Mouse (Mus musculus) midbrain, embryonic 13.5 days (tissue): ENCODE measurements around the gene Sort1. TPM values are rescaled to one million over a fixed set of nuclear protein-coding genes. Genes with fewer than 3 reads are reported as not detected.
A peak's percentile ranks its signal among the peaks of the same experiment; 100 is the strongest.

Experiments used
- ATAC-seq: fragments of 200-750 bp; cut with Nextera tagmentation; 2 replicates; pipeline ENCODE4 v1.8.0; 2017; ENCODE audit warnings: mild to moderate bottlenecking, moderate TSS enrichment, moderate library complexity
- H3K27ac ChIP-seq: fragments of 300-500 bp; sonication (generic); 2 replicates; pipeline ENCODE4 v1.5.1; 2015; ENCODE audit warnings: inconsistent platforms, mild to moderate bottlenecking, moderate library complexity
- H3K27me3 ChIP-seq: fragments of 300-500 bp; sonication (generic); 2 replicates; pipeline ENCODE4 v1.6.1; 2015; ENCODE audit warnings: mild to moderate bottlenecking, inconsistent platforms
- H3K36me3 ChIP-seq: fragments of 300-500 bp; sonication (generic); 2 replicates; pipeline ENCODE4 v1.6.1; 2015; ENCODE audit warnings: mild to moderate bottlenecking, inconsistent platforms
- H3K4me1 ChIP-seq: fragments of 300-500 bp; sonication (generic); replicated peaks from 2 replicates; pipeline ENCODE4 v1.6.1; 2015; ENCODE audit warnings: inconsistent platforms
- H3K4me2 ChIP-seq: fragments of 300-500 bp; sonication (generic); replicated peaks from 2 replicates; pipeline ENCODE4 v1.6.1; 2015; ENCODE audit warnings: moderate library complexity, mild to moderate bottlenecking, inconsistent platforms
- H3K4me3 ChIP-seq: fragments of 300-500 bp; sonication (generic); replicated peaks from 2 replicates; pipeline ENCODE4 v1.5.1; 2015; ENCODE audit warnings: mild to moderate bottlenecking, inconsistent platforms
- H3K9ac ChIP-seq: fragments of 300-500 bp; sonication (generic); replicated peaks from 2 replicates; pipeline ENCODE4 v1.6.1; 2015; ENCODE audit warnings: mild to moderate bottlenecking, inconsistent platforms
- H3K9me3 ChIP-seq: fragments of 300-500 bp; sonication (generic); 2 replicates; pipeline ENCODE4 v1.6.1; 2016; ENCODE audit warnings: mild to moderate bottlenecking, inconsistent platforms
- WGBS: fragments of 180-500 bp; shearing (Covaris S2); methylation state at CpG from one replicate; pipeline ENCODE4 v1.1.7; 2015; 5-methylcytosine and 5-hydroxymethylcytosine counted together
- polyA plus RNA-seq: library from polyadenylated mRNA; unstranded; fragments of >200 nt; fragmentation: Nextera tagmentation; extraction: Ambion mirVana; gene quantifications from 2 replicates; pipeline ENCODE4 v1.2.1, GENCODE M21; 2015

The Sort1 gene
- polyA plus RNA-seq, 1 experiment from 2014 or later, result 18.3 TPM

DNA sequence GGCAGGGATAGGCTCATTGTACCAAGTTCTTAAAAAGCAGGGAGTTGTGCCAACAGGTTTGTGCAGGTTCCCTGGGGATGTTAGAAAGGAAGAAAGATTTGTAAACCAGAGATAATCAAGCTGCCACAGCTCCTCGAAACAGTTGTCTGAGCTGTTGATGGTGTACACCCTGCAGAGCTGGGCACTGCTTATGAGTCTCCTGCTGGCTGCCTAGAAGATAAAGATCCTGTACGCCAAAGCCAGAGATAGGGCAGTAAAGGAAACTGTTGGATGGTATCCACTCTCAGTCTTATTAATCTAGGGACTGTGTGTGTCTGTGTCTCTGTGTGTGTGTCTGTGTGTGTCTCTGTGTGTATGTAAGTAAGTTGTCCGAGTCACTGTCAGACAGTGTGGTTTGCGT is 37.8 kb downstream of the Sort1 start:
- no peak overlapping the region for H3K9ac ChIP-seq
- no peak overlapping the region for H3K4me3 ChIP-seq
- 0 out of 2 replicates have a peak, but pooled peaks cover 3% of the 10 kb centered on the region for H3K4me1 ChIP-seq
- H3K27ac ChIP-seq, result no peak overlapping the region
- H3K27me3 ChIP-seq, result no peaks in the 10 kb centered on the region
- no peak for ATAC-seq
- 80% methylated on average over 4 of the region's 4 CpGs for WGBS
- peaks cover 33% of the 10 kb centered on the region for H3K36me3 ChIP-seq
- no peaks in the 10 kb centered on the region for H3K9me3 ChIP-seq
- H3K4me2 ChIP-seq, result no peak overlapping the region

DNA sequence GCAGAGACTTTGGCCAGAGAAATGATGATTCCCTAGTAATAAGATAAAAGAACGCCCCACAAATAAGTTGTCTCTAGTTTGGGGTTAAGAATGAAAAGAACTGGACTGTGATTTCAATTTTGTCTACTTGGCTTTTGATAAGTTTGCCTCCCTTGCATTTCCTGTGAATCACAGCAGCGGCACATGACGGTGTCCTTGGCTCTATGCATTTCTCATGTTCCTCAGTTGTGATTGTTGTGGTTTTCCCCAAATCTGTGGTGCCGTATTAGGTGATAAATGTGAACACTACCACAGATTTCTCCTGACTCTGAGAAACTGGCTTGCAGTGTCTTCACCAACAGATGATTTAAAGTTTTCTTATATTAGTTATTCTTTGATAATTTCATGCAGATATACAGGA is 38.3 kb downstream of the Sort1 start:
- 94% methylated on average over 4 of the region's 4 CpGs for WGBS
- ATAC-seq, result no peak

DNA sequence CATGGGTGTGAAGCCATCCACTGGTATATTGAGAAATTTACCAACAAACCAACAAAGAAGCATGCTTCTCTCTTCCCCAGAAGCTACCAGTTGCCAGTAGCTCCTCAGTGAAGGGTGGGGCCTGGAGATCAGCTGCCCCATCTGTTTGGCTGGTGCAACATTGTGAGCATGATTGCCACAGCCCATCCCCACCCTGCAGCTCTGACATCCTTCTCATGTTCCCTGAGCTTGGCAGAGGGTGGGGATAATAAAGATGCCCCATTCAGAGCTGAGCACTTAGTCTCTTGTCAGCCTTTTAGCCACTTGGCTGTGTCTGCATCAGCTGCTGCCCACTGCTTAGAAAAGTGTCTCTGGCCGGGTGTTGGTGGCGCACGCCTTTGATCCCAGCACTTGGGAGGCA is 39.1 kb downstream of the Sort1 start:
- WGBS, result 86% methylated on average over 3 of the region's 3 CpGs
- peaks cover 45% of the 10 kb centered on the region for H3K36me3 ChIP-seq
- no peak for ATAC-seq
- H3K4me3 ChIP-seq, result no peak overlapping the region
- H3K9me3 ChIP-seq, result no peaks in the 10 kb centered on the region
- 0 out of 2 replicates have a peak, but pooled peaks cover 3% of the 10 kb centered on the region for H3K4me1 ChIP-seq
- H3K4me2 ChIP-seq, result no peak overlapping the region
- H3K27me3 ChIP-seq, result no peaks in the 10 kb centered on the region
- H3K27ac ChIP-seq, result no peak overlapping the region
- no peak overlapping the region for H3K9ac ChIP-seq

More for the DNA sequence above, 38.3 kb downstream of the Sort1 start:
- Histone ChIP-seq H3K4me3 (no peak overlapping the region), H3K27ac (no peak overlapping the region), H3K4me2 (no peak overlapping the region), H3K9ac (no peak overlapping the region), H3K9me3 (no peaks in the 10 kb centered on the region), H3K27me3 (no peaks in the 10 kb centered on the region), H3K36me3 (peaks cover 36% of the 10 kb centered on the region), H3K4me1 (0 out of 2 replicates have a peak, but pooled peaks cover 3% of the 10 kb centered on the region)

DNA sequence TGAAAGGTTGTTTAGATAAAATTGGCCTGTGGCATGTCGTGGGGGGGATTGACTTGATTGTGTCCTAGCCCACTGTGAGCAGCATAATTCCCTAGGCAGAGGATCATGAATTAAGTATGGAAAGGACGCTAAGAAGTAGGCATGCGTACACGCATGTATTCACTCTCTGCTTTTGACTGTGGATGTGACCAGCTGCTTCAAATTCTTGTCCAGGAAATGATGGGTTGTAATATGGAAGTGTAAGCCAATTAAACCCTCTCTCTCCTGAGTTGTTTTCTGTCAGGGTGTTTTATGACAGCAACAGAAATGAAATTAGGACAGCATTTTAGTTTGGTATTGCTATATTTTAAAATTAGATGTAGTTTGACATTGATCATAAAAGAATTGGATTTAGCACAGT is 41.0 kb downstream of the Sort1 start:
- Histone ChIP-seq H3K4me2 (no peak overlapping the region), H3K4me3 (no peak overlapping the region), H3K36me3 (peaks cover 54% of the 10 kb centered on the region), H3K27ac (no peak overlapping the region), H3K27me3 (no peaks in the 10 kb centered on the region), H3K9me3 (no peaks in the 10 kb centered on the region), H3K9ac (no peak overlapping the region), H3K4me1 (0 out of 2 replicates have a peak, but pooled peaks cover 3% of the 10 kb centered on the region)
- no peak for ATAC-seq
- WGBS, result 85% methylated on average over 4 of the region's 4 CpGs

DNA sequence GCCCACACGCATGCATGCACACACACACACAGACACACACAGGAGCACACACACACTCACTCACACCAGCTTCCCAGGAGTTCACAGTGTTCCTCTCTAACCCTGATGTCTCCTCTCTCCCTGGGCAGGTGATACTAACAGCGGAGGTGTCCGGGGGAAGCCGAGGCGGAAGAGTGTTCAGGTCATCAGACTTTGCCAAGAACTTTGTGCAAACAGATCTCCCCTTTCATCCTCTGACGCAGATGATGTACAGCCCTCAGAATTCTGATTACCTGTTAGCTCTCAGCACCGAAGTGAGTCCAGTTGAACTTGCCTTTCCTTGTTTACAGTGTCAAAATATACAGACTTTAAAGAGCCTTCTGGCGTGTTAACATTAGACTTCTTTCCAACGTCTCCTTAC is 41.6 kb downstream of the Sort1 start:
- H3K4me1 ChIP-seq, result 0 out of 2 replicates have a peak, but pooled peaks cover 3% of the 10 kb centered on the region
- no peak for ATAC-seq
- no peak overlapping the region for H3K4me2 ChIP-seq
- H3K27ac ChIP-seq, result no peak overlapping the region
- peaks cover 58% of the 10 kb centered on the region for H3K36me3 ChIP-seq
- no peaks in the 10 kb centered on the region for H3K27me3 ChIP-seq
- H3K9me3 ChIP-seq, result no peaks in the 10 kb centered on the region
- 98% methylated on average over 9 of the region's 9 CpGs for WGBS
- no peak overlapping the region for H3K4me3 ChIP-seq
- H3K9ac ChIP-seq, result no peak overlapping the region

DNA sequence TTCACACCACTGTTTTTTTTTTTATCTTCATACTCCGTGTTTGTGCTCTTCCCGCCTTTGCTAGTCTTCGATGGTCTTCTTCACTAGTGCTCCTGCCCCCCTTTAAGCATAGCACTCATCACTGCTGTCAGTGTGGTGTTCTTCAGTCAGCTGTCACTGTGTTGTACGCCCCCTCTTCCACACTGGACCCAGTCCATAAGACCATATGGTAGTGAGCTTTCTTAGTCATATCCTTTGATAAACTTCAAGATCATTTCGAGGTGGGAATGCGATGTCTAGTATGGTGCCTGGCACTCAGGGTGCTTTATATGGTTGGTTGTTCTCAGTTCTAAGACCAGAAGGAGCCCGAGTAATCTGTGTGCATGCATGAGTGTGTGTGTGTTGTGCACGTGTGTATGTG is 43.4 kb downstream of the Sort1 start:
- no peak overlapping the region for H3K27ac ChIP-seq
- H3K36me3 ChIP-seq, result peaks cover 71% of the 10 kb centered on the region
- no peak for ATAC-seq

DNA sequence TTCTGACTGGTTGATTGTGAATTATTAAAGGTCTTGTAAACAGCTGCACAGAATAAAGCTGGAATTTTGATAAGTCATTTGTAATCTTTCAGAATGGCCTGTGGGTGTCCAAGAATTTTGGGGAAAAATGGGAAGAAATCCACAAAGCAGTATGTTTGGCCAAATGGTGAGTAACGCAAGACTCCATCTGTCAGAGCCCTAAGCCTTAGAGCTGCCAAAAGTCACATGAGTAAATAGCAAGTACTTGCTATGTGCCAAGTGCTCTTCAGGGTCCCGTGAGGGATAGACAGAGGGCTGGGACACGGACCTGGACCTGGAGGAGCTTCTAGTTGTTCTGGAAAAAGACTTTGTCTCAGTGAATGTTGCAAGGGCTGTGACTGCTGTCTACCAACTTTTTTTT is 44.0 kb downstream of the Sort1 start:
- Histone ChIP-seq H3K27ac (peak overlapping the region; percentile 71; the same call in 1 of the 2 replicates), H3K9me3 (no peaks in the 10 kb centered on the region), H3K36me3 (peaks cover 75% of the 10 kb centered on the region), H3K4me2 (no peak overlapping the region), H3K4me1 (no peaks in the 10 kb centered on the region), H3K4me3 (no peak overlapping the region), H3K9ac (no peak overlapping the region), H3K27me3 (no peaks in the 10 kb centered on the region)
- 82% methylated on average over 3 of the region's 3 CpGs for WGBS
- no peak for ATAC-seq

More for the DNA sequence above, 43.4 kb downstream of the Sort1 start:
- H3K4me2 ChIP-seq, result no peak overlapping the region
- WGBS, result 98% methylated on average over 8 of the region's 8 CpGs
- no peaks in the 10 kb centered on the region for H3K27me3 ChIP-seq
- H3K4me3 ChIP-seq, result no peak overlapping the region
- no peaks in the 10 kb centered on the region for H3K4me1 ChIP-seq
- H3K9me3 ChIP-seq, result no peaks in the 10 kb centered on the region
- no peak overlapping the region for H3K9ac ChIP-seq

DNA sequence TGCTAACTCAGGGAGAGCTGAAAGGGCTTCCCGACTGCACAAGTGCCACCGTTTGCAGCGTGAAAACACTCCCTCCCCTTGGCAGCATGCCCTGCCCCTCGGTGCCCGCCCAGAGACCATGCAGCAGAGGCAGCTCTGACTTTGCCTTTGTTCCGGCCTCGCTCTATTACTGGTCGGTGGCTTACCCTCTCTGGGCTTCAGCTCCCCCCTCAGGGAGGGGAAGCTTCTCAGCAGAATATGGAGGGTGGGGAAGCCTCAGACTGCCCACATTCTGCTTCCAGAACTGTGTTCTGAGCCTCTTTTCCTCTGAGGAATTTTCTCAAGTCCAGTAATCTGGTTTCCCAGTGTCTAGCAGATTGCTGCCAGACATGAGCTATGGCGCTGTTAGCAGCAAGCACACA is 44.6 kb downstream of the Sort1 start:
- Histone ChIP-seq H3K4me2 (no peak overlapping the region), H3K9me3 (no peaks in the 10 kb centered on the region), H3K27ac (peak overlapping the region; percentile 71; the same call in 1 of the 2 replicates), H3K4me3 (no peak overlapping the region), H3K9ac (no peak overlapping the region), H3K36me3 (peaks cover 78% of the 10 kb centered on the region), H3K4me1 (no peaks in the 10 kb centered on the region), H3K27me3 (no peaks in the 10 kb centered on the region)
- WGBS, result 69% methylated on average over 9 of the region's 9 CpGs
- ATAC-seq, result peak; percentile 63

DNA sequence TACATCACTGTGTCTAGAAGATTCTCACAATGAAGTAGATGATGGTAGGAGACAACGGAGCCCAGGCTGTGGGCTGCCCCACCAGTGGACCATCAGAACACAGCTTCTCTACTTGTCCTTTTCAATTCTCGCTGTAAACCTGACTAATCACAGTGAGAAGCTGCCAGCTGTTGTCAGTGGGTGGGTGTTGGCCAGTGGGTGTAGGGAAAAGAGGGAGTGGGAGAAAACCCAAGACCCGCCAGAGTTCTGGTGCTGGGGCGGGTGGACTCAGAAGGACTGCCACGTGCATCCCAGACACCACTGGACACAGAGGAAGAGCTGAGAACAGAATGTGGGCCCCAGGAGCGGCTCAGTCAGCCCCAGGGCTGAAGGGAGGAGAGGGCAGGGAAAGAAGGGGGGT is 46.9 kb downstream of the Sort1 start:
- H3K27ac ChIP-seq, result no peak overlapping the region
- H3K4me3 ChIP-seq, result no peak overlapping the region
- no peaks in the 10 kb centered on the region for H3K4me1 ChIP-seq
- WGBS, result 92% methylated on average over 6 of the region's 6 CpGs
- no peaks in the 10 kb centered on the region for H3K9me3 ChIP-seq
- ATAC-seq, result no peak
- no peaks in the 10 kb centered on the region for H3K27me3 ChIP-seq
- no peak overlapping the region for H3K9ac ChIP-seq
- H3K4me2 ChIP-seq, result no peak overlapping the region
- H3K36me3 ChIP-seq, result peaks cover 87% of the 10 kb centered on the region

DNA sequence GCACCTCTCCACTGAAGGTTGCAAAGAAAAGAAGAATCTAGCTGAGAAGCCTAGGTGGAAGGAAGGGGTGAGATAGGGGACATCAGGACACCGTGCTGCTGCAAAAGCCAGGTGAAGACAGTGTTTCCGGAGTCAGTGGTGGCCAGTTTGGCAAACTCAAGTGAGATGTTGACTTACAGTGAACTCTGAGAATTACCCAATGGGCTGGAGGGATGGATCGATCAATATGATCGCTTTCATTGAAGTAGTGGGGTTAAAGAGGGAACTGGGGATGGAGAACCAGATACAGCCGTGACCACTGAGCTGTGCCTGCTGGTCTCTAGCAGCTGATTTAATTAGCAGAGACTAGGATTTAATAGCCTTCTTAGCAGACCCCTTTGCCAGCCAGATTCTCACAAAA is 53.0 kb downstream of the Sort1 start:
- Histone ChIP-seq H3K9me3 (no peaks in the 10 kb centered on the region), H3K4me2 (no peak overlapping the region), H3K4me3 (no peak overlapping the region), H3K9ac (no peak overlapping the region), H3K27ac (no peak overlapping the region), H3K4me1 (no peaks in the 10 kb centered on the region), H3K27me3 (no peaks in the 10 kb centered on the region), H3K36me3 (peaks cover 98% of the 10 kb centered on the region)
- 91% methylated on average over 5 of the region's 5 CpGs for WGBS
- no peak for ATAC-seq

DNA sequence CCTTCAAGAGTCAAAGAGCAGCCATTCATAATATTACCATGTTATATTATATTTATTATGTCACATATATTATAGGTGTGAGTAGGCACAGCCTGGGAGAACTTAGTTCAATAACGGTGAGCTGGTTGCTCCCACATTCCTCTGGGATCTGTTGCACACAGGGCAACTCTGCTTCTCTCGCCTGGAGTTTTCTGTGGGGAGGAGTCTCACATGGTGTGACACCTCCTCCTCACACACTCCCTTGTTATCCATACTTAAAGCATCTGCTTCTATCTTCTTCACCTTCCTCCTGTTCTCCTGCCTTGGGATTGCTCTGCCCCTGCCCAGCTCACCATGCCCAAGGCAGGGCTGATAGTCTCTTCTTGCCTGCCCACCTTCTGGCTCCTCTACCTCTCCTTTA is 57.2 kb downstream of the Sort1 start:
- Histone ChIP-seq H3K4me1 (no peaks in the 10 kb centered on the region), H3K27ac (no peak overlapping the region), H3K9me3 (no peaks in the 10 kb centered on the region), H3K9ac (no peak overlapping the region), H3K36me3 (peaks cover 89% of the 10 kb centered on the region), H3K27me3 (no peaks in the 10 kb centered on the region), H3K4me2 (no peak overlapping the region), H3K4me3 (no peak overlapping the region)
- WGBS, result 100% methylated on average over 2 of the region's 2 CpGs
- no peak for ATAC-seq

DNA sequence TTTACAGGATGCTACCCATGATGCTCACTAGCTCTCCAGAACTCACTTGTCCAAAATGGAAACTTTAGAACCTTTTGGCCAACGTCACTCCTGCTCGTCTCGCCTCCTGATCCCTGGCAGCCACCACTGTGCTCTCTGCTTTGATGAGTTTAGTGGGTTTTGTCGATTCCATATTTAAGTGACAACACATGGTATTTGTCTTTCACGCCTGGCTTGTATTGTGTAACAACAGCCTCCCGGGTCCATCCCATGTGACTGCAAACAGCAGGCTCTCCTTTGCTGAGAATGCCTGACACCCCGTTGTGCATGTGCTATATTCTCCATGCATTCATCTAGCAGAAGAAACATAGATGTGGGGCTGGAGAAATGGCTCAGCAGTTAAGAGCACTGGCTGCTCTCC is 58.3 kb downstream of the Sort1 start:
- H3K4me2 ChIP-seq, result no peak overlapping the region
- 88% methylated on average over 7 of the region's 7 CpGs for WGBS
- no peak for ATAC-seq
- H3K9me3 ChIP-seq, result no peaks in the 10 kb centered on the region
- no peak overlapping the region for H3K27ac ChIP-seq
- no peaks in the 10 kb centered on the region for H3K4me1 ChIP-seq
- H3K36me3 ChIP-seq, result peaks cover 87% of the 10 kb centered on the region
- H3K4me3 ChIP-seq, result no peak overlapping the region
- H3K27me3 ChIP-seq, result no peaks in the 10 kb centered on the region
- H3K9ac ChIP-seq, result no peak overlapping the region

DNA sequence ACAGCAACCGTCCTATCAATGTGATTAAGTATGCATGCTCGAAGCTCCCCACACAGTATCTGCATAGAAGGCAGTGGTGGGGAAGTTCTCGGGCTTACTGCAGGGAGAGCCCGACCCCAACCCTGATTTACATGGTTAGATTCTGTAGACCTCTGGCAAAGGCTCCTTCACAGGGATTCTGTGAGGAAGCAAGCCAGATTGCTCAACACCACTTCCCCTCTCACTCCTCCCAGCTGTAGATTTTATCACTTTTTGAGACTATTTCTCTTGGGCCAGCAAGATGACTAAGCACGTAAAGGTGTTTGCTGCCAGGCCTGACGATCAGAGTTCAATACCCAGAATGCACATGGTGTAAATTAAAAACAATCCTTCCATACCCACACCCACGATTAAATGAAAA is 62.0 kb downstream of the Sort1 start:
- Histone ChIP-seq H3K27ac (no peak overlapping the region), H3K9me3 (no peaks in the 10 kb centered on the region), H3K9ac (no peak overlapping the region), H3K36me3 (peaks cover 89% of the 10 kb centered on the region), H3K4me2 (no peak overlapping the region), H3K27me3 (no peaks in the 10 kb centered on the region), H3K4me1 (no peaks in the 10 kb centered on the region), H3K4me3 (no peak overlapping the region)
- no peak for ATAC-seq
- 88% methylated on average over 7 of the region's 7 CpGs for WGBS
